Mouse (Mus musculus) hindbrain, embryonic 16.5 days (tissue): Measurements from ENCODE around the gene Pxmp2. TPM values are rescaled to one million over a fixed set of nuclear protein-coding genes. Genes with fewer than 3 reads are reported as not detected.
A peak's percentile ranks its signal among the peaks of the same experiment; 100 is the strongest.

Source experiments
- ATAC-seq: fragments of 200-750 bp; cut with Nextera tagmentation; 2 replicates; pipeline ENCODE4 v1.8.0; 2017; ENCODE audit warnings: moderate TSS enrichment, moderate library complexity
- H3K27ac ChIP-seq: fragments of 300-500 bp; sonication (generic); 2 replicates; pipeline ENCODE4 v1.5.1; 2014; ENCODE audit warnings: low read depth, mild to moderate bottlenecking, control low read depth, low read length, moderate library complexity
- H3K27me3 ChIP-seq: fragments of 300-500 bp; sonication (generic); replicated peaks from 2 replicates; pipeline ENCODE4 v1.6.1; 2014; ENCODE audit warnings: low read length; ENCODE audit not compliant: control insufficient read depth, insufficient read depth
- H3K36me3 ChIP-seq: fragments of 300-500 bp; sonication (generic); 2 replicates; pipeline ENCODE4 v1.6.1; 2014; ENCODE audit warnings: mild to moderate bottlenecking, low read length, moderate library complexity, mixed read lengths; ENCODE audit not compliant: control insufficient read depth, insufficient read depth
- H3K4me1 ChIP-seq: fragments of 300-500 bp; sonication (generic); 2 replicates; pipeline ENCODE4 v1.6.1; 2014; ENCODE audit warnings: low read depth, low read length; ENCODE audit not compliant: control insufficient read depth, insufficient read depth
- H3K4me2 ChIP-seq: fragments of 300-500 bp; sonication (generic); 2 replicates; pipeline ENCODE4 v1.6.1; 2014; ENCODE audit warnings: mild to moderate bottlenecking, low read length, control low read depth, moderate library complexity
- H3K4me3 ChIP-seq: fragments of 300-500 bp; sonication (generic); 2 replicates; pipeline ENCODE4 v1.5.1; 2014; ENCODE audit warnings: mild to moderate bottlenecking, low read length, control low read depth, moderate library complexity
- H3K9ac ChIP-seq: fragments of 300-500 bp; sonication (generic); 2 replicates; pipeline ENCODE4 v1.6.1; 2014; ENCODE audit warnings: low read depth, mild to moderate bottlenecking, control low read depth, low read length, moderate library complexity
- H3K9me3 ChIP-seq: fragments of 300-500 bp; sonication (generic); 2 replicates; pipeline ENCODE4 v1.6.1; 2014; ENCODE audit warnings: mild to moderate bottlenecking, low read length, moderate library complexity; ENCODE audit not compliant: control insufficient read depth
- WGBS: fragments of 180-500 bp; shearing (Covaris S2); extraction: QIAGEN DNeasy Blood & Tissue Kit; methylation state at CpG from one replicate; pipeline ENCODE4 v1.1.7; 2014; 5-methylcytosine and 5-hydroxymethylcytosine counted together
- polyA plus RNA-seq: library from polyadenylated mRNA; unstranded; fragments of >200 nt; fragmentation: Nextera tagmentation; extraction: Ambion mirVana; gene quantifications from 2 replicates; pipeline ENCODE4 v1.2.1, GENCODE M21; 2015

The Pxmp2 gene
- polyA plus RNA-seq, 1 experiment from 2014 or later = 16.0 TPM

- 97% methylated on average over 4 of the region's 4 CpGs for WGBS
- no peaks in the 10 kb centered on the region for H3K9me3 ChIP-seq
- no peak overlapping the region for H3K4me2 ChIP-seq
- peaks cover 7% of the 10 kb centered on the region for H3K4me1 ChIP-seq
- no peak for ATAC-seq
- no peak overlapping the region for H3K9ac ChIP-seq
- H3K27ac ChIP-seq = no peak overlapping the region
- peaks cover 16% of the 10 kb centered on the region for H3K36me3 ChIP-seq
- H3K27me3 ChIP-seq = no peaks in the 10 kb centered on the region
- H3K4me3 ChIP-seq = no peak overlapping the region
Observed at GRCm38 (mm10) chr5:110266941-110267340, 19.0 kb downstream of the Pxmp2 start.

GRCm38 (mm10) chr5:110244091-110244490 lies 41.9 kb downstream of the Pxmp2 start:
- Histone ChIP-seq H3K9me3 (no peaks in the 10 kb centered on the region), H3K9ac (no peak overlapping the region), H3K4me3 (no peak overlapping the region), H3K27me3 (no peaks in the 10 kb centered on the region), H3K4me2 (no peak overlapping the region), H3K4me1 (no peaks in the 10 kb centered on the region), H3K27ac (no peak overlapping the region), H3K36me3 (peaks cover 53% of the 10 kb centered on the region)
- 90% methylated on average over 2 of the region's 2 CpGs for WGBS
- no peak for ATAC-seq

- no peak overlapping the region for H3K9ac ChIP-seq
- 88% methylated on average over 6 of the region's 6 CpGs for WGBS
- no peak overlapping the region for H3K4me3 ChIP-seq
- H3K27ac ChIP-seq = no peak overlapping the region
- H3K4me1 ChIP-seq = peaks cover 15% of the 10 kb centered on the region
- peaks cover 17% of the 10 kb centered on the region for H3K36me3 ChIP-seq
- no peaks in the 10 kb centered on the region for H3K27me3 ChIP-seq
- ATAC-seq = no peak
- H3K4me2 ChIP-seq = peak overlapping the region; percentile 71; the same call in 1 of the 2 replicates
- H3K9me3 ChIP-seq = no peaks in the 10 kb centered on the region
Observed at GRCm38 (mm10) chr5:110232346-110232745, 53.6 kb downstream of the Pxmp2 start.

GRCm38 (mm10) chr5:110231638-110232037 lies 54.3 kb downstream of the Pxmp2 start:
- 44% methylated on average over 13 of the region's 13 CpGs for WGBS
- no peak; the same call in 1 of the 2 replicates for ATAC-seq
- H3K9me3 ChIP-seq = no peaks in the 10 kb centered on the region
- H3K4me1 ChIP-seq = peaks cover 15% of the 10 kb centered on the region
- H3K27me3 ChIP-seq = no peaks in the 10 kb centered on the region
- H3K4me3 ChIP-seq = peak overlapping the region; percentile 100
- H3K27ac ChIP-seq = no peak overlapping the region
- no peak overlapping the region; the same call in 1 of the 2 replicates for H3K9ac ChIP-seq
- H3K36me3 ChIP-seq = peaks cover 14% of the 10 kb centered on the region
- H3K4me2 ChIP-seq = peak overlapping the region; percentile 71

- peak within 1 kb of the TSS; percentile 99 for H3K9ac ChIP-seq
- peak within 1 kb of the TSS; percentile 71 for H3K4me2 ChIP-seq
- H3K4me1 ChIP-seq = peaks cover 15% of the 10 kb centered on the region
- peak; percentile 98 for ATAC-seq
- H3K4me3 ChIP-seq = peak within 1 kb of the TSS; percentile 100
- WGBS = under 1% methylated on average over 62 of the region's 81 CpGs
- peaks cover 9% of the 10 kb centered on the region for H3K36me3 ChIP-seq
- H3K27me3 ChIP-seq = no peaks in the 10 kb centered on the region
- H3K27ac ChIP-seq = peak within 1 kb of the TSS; percentile 93
- no peaks in the 10 kb centered on the region for H3K9me3 ChIP-seq
Observed at GRCm38 (mm10) chr5:110230780-110231461, 55.1 kb downstream of the Pxmp2 start, which contains the start of gene Ankle2. Ankle2 (plus strand) TSS chr5:110231004.

GRCm38 (mm10) chr5:110230401-110230779 lies 55.6 kb downstream of the Pxmp2 start:
- no peaks in the 10 kb centered on the region for H3K9me3 ChIP-seq
- WGBS = 9% methylated on average over 8 of the region's 8 CpGs
- peak overlapping the region; percentile 93 for H3K27ac ChIP-seq
- no peaks in the 10 kb centered on the region for H3K27me3 ChIP-seq
- ATAC-seq = peak; percentile 16; the same call in 1 of the 2 replicates
- H3K4me3 ChIP-seq = peak overlapping the region; percentile 100
- H3K36me3 ChIP-seq = peaks cover 7% of the 10 kb centered on the region
- peak overlapping the region; percentile 71 for H3K4me2 ChIP-seq
- peak overlapping the region; percentile 99 for H3K9ac ChIP-seq
- peaks cover 15% of the 10 kb centered on the region for H3K4me1 ChIP-seq

GRCm38 (mm10) chr5:110227336-110227883 lies 58.6 kb downstream of the Pxmp2 start:
- no peak overlapping the region for H3K4me2 ChIP-seq
- no peaks in the 10 kb centered on the region for H3K9me3 ChIP-seq
- no peak overlapping the region for H3K4me3 ChIP-seq
- H3K9ac ChIP-seq = no peak overlapping the region
- H3K27ac ChIP-seq = no peak overlapping the region
- H3K36me3 ChIP-seq = peaks cover 11% of the 10 kb centered on the region; the same call in 1 of the 2 replicates
- peaks cover 15% of the 10 kb centered on the region for H3K4me1 ChIP-seq
- H3K27me3 ChIP-seq = no peaks in the 10 kb centered on the region
- no peak for ATAC-seq
- WGBS = 44% methylated on average over 1 of the region's 1 CpGs

- no peak for ATAC-seq
Observed at GRCm38 (mm10) chr5:110225056-110225455, 60.9 kb downstream of the Pxmp2 start.

More at GRCm38 (mm10) chr5:110225056-110225455, 60.9 kb downstream of the Pxmp2 start:
- H3K27ac ChIP-seq = no peak overlapping the region
- H3K36me3 ChIP-seq = peaks cover 25% of the 10 kb centered on the region
- no peaks in the 10 kb centered on the region for H3K9me3 ChIP-seq
- H3K27me3 ChIP-seq = no peaks in the 10 kb centered on the region
- no peak overlapping the region for H3K4me3 ChIP-seq
- H3K4me1 ChIP-seq = peaks cover 4% of the 10 kb centered on the region
- H3K4me2 ChIP-seq = no peak overlapping the region
- 95% methylated on average over 3 of the region's 3 CpGs for WGBS
- H3K9ac ChIP-seq = no peak overlapping the region
